Mouse (Mus musculus) spleen, adult 2 months (tissue): ENCODE data around the gene Rai1.

Experiments
- CTCF ChIP-seq: fragments of 200-500 bp; IDR thresholded peaks from 2 replicates; pipeline ENCODE4 v1.5.1; 2011; ENCODE audit warnings: mild to moderate bottlenecking, inconsistent platforms; ENCODE audit not compliant: insufficient read depth, insufficient read length, insufficient replicate concordance; ENCODE audit errors: extremely low read depth
- POLR2A ChIP-seq: fragments of 200-500 bp; IDR thresholded peaks from 2 replicates; pipeline ENCODE4 v1.6.1; 2011; ENCODE audit warnings: low read depth, low read length, inconsistent platforms

- no peak for TF ChIP-seq CTCF
- no peak for TF ChIP-seq POLR2A
Measured at GRCm38 (mm10) chr11:60168780-60169179, 64.0 kb downstream of the Rai1 start.
